ENCODE assay signal across 10 mouse cellular contexts in the genomic region with DNA sequence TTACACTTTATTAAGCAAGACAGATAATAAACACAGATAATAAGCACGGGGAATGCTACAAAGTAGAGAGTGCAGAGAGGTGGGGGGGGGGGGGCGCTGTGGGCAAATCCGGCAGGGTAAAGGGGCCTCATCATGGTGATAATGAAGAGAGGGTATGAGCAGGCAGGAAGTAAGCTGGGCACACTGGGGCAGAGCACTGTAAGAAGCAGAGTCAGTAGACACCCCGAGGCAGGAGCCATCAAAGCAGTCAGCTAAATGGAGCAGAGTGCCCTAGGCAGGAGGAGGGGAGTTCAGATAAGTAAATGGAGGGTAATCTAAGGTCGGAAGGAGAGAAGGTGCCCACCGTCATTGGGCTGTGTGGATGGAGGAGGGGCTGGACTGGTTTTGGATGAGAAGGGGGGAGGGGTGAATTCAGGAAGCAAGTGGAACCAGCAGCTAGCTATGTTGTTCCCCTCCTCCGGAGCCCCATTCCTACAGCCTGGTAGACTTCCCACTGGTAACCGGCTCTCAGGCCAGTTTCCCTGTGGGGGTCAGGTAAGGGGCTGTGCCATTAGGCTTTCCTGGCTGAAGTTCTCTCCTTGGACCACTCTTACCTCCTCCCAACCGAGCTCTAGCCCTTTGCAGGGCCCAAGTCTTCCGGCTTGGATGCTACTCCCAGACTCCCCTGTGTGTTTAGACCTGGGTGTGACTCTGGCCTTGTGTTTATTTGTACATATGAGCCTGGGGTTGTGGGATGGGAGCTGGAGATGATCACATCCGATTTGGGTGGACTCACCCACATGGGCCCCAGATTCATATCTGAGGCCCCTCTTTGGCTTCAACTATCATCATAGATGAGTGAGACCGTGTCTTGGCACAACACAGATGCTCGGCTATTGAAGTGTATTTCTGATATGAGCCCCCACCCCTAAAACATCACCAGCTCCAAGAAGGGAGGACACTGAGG. TPM values are rescaled to one million over a fixed set of nuclear protein-coding genes. Genes with fewer than 3 reads are reported as not detected.
A peak's percentile ranks its signal among the peaks of the same experiment; 100 is the strongest.
DNase-seq lines count a peak whose midpoint lies in the region; ATAC-seq lines count a peak whose summit lies in the region.
"Had no signal": no experiment of that assay in that cellular context is flagged by ENCODE, and none has a peak within 500 bp of the region (broad histone marks: within the 10 kb centered on the region; RNA-seq: fewer than 3 reads in every experiment).

No protein-coding gene starts in this region.

- H3K4me1 ChIP-seq in kidney, embryonic 14.5 days (ENCODE audit: control insufficient read depth, insufficient read depth, low read length) = peaks cover 16% of the 10 kb centered on the region

- no peak for DNase-seq in kidney, adult 11 months
- DNase-seq in 416B (ENCODE audit: low read depth) = peak; percentile 75
- peak; percentile 24 for DNase-seq in ES-CJ7 (ENCODE audit: low read depth, low spot score)
- no peak for DNase-seq in right cerebral cortex, postnatal 10 days (ENCODE audit: low spot score in 2 of 2)
- DNase-seq in gastrocnemius, adult 8-10 months (ENCODE audit: low spot score in 2 of 2) = no peak
- DNase-seq: kidney, postnatal 10 days; spleen, adult 18-20 months had no signal

- H3K4me3 ChIP-seq in kidney, embryonic 14.5 days (ENCODE audit: low read length) = no peak overlapping the region

- peaks cover 52% of the 10 kb centered on the region for H3K27me3 ChIP-seq in kidney, embryonic 14.5 days (ENCODE audit: control insufficient read depth, insufficient read depth, low read length)

- ATAC-seq in kidney, embryonic 14.5 days (ENCODE audit: low FRiP score, low TSS enrichment) = no peak
- ATAC-seq in megakaryocyte progenitor cell, adult 5-6 weeks (replicated peaks; ENCODE audit: poor library complexity) = peak; percentile 18

- no peak overlapping the region for H3K27ac ChIP-seq in kidney, embryonic 14.5 days (ENCODE audit: low read depth, low read length)
- H3K27ac ChIP-seq: hindbrain, embryonic 14.5 days had no signal

- 23% methylated on average over 13 of the region's 13 CpGs for WGBS in kidney, embryonic 14.5 days

- H3K4me2 ChIP-seq in kidney, embryonic 14.5 days (replicated peaks; ENCODE audit: low read depth, low read length) = 0 out of 2 replicates have a peak overlapping the region, but pooled peaks have one; percentile 10
- H3K4me2 ChIP-seq: hindbrain, embryonic 14.5 days had no signal

- H3K9me3 ChIP-seq in kidney, embryonic 14.5 days (ENCODE audit: control insufficient read depth, low read length) = no peaks in the 10 kb centered on the region

- no peak overlapping the region for H3K9ac ChIP-seq in kidney, embryonic 14.5 days (ENCODE audit: low read depth, low read length)
- H3K9ac ChIP-seq: hindbrain, embryonic 14.5 days had no signal

- H3K36me3 ChIP-seq in kidney, embryonic 14.5 days (ENCODE audit: control insufficient read depth, insufficient read depth, low read length) = no peaks in the 10 kb centered on the region

RNA-seq across cellular contexts. Expression of gene Wnt2b, which starts 1.9 kb away (rescaled TPM):
- 0.39 and 0.62 TPM in 2 replicates for polyA plus RNA-seq in kidney, embryonic 14.5 days (2014; fragmentation: Nextera tagmentation; extraction: Ambion mirVana)
- not detected in 2 replicates for total RNA-seq in megakaryocyte progenitor cell, adult 5-6 weeks (2015)
- total RNA-seq in megakaryocyte progenitor cell, adult 5-6 weeks (2017) = not detected in 2 replicates
- under 1 TPM; 0.07 to 0.46 (median 0.10) TPM for total RNA-seq in gastrocnemius, adult 8-10 months (2022)

Comparison
In these comparisons a context has a peak if more than half of its experiments do, and no peak if none do; other contexts are left out.
1. DNase-seq: peak in 416B (single experiment) and ES-CJ7 (single experiment); none in kidney, adult 11 months (single experiment), right cerebral cortex, postnatal 10 days (0 of 2) and gastrocnemius, adult 8-10 months (0 of 2).